Mouse (Mus musculus) layer of hippocampus, adult 8-10 months (tissue): ENCODE data around the gene Cd300lf. TPM values are rescaled to one million over a fixed set of nuclear protein-coding genes. Genes with fewer than 3 reads are reported as not detected.

Experiments used
- DNase-seq, 2 experiments: peaks; one replicate each; pipeline ENCODE4 v3.0.0; 2022; ENCODE audit warnings: low spot score in 2 of 2
- total RNA-seq, 4 experiments: library from RNA; stranded (reverse); gene quantifications; 2 replicates each; pipeline ENCODE4 v1.2.4; 2022

Gene Cd300lf
- total RNA-seq, 4 experiments from 2014 or later: 0.62 to 4.3 (median 1.7) TPM

DNA sequence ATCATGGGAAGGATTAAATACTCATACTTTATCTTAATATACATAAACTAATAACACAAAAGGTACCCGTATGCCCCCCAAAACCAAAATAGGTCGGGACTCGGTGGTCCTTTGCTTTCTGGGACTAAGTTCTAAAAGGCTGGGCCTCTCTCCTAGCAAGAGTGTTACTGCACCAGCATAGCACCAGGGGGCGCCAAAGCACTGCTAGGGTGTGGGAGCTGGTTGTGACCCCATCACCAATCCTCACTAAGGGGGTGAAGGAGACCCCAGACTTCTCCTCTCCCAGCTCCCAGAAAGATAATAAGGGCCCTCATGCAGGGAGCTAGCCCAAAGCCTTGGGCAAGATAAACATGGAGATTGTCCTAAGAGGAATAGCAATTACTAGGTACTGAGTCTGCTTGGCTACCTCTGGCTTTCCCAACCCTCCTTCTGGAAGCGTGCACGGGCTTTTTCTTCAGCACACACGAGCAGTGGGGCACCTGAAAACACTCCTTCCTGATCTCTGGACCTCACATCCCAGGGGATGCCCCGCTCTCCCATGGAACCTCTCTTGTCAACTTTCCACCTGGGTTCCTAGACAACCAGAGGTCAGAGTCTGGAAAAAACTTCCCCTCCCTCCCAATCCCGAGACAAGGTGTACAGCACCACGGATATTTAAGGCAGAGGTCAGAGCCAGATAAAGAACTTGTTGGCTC, 27.2 kb upstream of the Cd300lf start:
- DNase-seq: no peak

DNA sequence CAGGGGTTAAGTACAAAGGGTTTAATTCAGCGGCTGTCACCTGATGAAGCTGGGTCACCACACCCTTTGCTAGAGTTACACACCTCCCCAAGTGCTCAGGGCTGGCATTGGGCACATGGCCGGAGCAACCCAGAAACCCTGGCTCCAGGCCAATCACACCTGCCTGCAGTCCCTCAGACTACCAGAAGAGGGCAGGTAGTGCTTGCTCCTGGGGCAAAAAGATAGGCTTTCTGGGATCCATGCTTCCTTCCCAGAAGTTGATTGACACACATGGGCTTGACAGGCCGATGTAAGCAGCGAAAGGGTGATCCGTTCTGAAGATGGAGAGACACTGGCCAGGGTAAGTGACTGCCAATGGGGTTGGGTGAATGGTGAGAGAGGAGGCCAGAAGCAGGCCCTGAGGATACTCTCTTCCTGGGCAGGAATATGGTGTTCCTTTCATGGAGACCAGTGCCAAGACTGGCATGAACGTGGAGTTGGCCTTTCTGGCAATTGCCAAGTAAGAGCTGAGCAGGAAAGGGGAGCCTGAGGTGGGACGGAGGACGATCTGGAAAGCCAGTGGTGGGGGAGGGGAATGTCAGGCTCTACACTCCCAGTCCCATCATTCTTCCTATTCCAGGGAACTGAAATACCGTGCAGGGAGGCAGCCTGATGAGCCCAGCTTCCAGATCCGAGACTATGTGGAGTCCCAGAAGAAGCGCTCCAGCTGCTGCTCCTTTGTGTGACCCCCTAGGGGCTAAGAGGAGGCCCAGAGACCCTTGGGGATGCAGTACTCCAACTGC, 26.4 kb upstream of the Cd300lf start:
- DNase-seq: peak in 1 of 2 experiments; percentile 63

GRCm38 (mm10) chr11:115157933-115158719, 24.3 kb upstream of the Cd300lf start:
- no peak for DNase-seq

GRCm38 (mm10) chr11:115155053-115155634, 21.4 kb upstream of the Cd300lf start:
- no peak for DNase-seq

DNA sequence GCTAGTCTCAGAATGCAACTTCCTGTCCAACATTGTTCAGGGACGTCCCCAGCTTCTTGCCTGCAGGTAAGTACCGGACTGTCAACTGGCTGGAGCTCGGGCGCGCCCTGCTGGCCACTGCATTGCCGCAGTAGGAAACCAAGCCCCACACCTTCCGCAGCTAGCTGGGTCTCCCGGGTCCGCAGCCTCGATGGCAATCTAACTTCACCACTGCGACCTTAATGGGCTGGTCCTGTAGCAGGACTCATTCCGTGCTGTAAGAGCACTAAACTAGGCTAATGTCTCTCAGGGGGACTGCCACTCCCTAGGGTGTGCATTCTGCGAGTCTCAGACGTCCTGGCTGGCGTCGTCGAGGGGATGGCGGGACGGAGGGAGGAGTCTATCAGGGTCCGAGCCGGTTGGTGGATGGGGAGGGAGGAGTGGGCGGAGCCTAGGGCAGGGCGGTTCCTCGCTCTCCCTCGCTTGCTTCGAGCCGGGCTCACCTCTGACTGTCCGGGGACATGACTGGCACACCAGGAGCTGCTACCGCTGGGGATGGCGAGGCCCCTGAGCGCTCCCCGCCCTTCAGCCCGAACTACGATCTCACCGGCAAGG, 20.0 kb upstream of the Cd300lf start:
- DNase-seq: peak in 1 of 2 experiments; percentile 57

GRCm38 (mm10) chr11:115153088-115153487, 19.3 kb upstream of the Cd300lf start:
- no peak for DNase-seq

DNA sequence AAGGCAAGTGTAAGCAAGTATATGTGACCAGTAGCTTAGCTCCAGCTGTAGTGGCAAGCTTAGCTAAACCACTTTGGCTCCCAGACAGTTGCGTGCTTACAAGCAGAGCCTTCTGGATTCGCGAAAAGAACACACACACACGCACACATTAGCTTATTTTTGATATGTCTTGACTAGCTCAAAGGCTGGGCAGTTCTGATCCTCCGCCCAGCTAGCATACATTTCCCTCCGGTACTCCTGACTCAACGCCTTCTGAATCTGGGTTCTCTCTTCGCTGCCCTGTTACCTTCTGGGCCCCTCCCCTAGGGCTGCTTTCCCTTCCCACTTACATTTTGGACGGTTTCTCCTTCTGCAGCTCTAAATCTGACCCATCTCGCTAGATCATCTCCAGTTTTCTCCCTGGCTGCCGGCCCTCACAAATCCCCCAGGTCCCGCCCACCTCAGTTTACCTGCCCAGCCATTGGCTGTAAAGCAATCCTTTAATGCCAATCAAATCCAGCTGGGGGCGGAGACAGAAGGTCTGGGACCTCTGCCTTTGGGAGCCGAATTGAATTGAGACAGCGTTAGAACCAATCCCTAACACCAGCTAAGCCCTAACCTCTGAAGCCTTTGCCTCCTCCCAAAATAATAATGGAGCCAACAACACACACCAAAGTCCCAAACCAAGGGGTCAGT, 18.1 kb upstream of the Cd300lf start:
- DNase-seq: no peak

- no peak for DNase-seq
Measured at GRCm38 (mm10) chr11:115150741-115151254, 17.0 kb upstream of the Cd300lf start.

DNA sequence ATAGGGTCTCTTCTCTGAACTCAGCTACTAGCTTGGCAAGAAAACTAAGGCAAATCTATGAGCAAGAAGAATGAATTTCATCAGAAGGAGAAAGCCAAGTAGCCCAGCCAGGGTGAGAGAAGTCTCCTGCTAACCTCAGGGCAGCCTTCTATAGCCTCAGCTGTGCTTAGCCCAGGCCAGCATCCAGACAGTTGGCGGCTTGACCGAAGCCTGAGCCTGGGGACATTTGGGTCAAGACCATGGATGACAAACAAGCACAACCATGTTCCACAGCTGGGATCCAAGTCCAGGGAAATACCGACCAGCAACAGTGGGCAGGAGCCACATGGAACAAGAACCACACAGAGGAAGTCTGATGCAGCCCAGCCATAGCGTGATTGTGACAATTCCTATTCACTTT, 14.0 kb upstream of the Cd300lf start:
- DNase-seq: no peak

- no peak for DNase-seq
Measured at GRCm38 (mm10) chr11:115141970-115142369, 8.2 kb upstream of the Cd300lf start.

DNA sequence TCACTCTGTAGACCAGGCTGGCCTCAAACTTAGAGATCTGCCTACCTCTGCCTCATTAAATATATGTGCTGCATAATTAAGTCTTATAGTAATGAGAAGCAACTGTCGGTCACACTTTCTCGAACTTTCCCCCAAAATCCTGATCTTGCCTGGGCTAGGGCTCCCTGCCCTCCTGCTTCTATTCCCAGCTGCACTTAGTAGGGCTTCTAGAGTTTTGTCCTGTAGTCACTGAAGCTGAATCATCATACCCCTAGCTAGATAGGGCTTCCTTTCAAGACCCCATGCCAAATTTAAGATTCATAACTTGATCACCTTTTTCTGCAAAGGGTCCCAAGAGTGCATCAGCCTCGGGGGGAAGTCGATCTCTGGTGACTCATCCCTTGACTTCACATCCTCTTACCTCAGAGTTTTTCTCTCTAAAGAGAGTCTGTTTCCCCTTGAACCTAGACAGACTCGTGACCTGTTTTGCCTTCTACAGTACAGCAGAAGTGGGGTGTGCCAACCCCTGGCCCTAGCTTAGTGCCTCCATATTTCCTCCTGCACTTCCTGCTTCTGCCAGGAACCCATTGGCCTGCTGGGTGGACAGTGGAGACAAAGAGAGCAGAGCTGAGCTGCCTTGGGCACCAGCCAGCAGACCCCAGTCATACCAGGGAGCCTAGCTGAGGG, 4.9 kb upstream of the Cd300lf start:
- DNase-seq: no peak

GRCm38 (mm10) chr11:115131768-115132381, 1.9 kb downstream of the Cd300lf start:
- DNase-seq: no peak

GRCm38 (mm10) chr11:115129508-115130126, 4.2 kb downstream of the Cd300lf start:
- no peak for DNase-seq

DNA sequence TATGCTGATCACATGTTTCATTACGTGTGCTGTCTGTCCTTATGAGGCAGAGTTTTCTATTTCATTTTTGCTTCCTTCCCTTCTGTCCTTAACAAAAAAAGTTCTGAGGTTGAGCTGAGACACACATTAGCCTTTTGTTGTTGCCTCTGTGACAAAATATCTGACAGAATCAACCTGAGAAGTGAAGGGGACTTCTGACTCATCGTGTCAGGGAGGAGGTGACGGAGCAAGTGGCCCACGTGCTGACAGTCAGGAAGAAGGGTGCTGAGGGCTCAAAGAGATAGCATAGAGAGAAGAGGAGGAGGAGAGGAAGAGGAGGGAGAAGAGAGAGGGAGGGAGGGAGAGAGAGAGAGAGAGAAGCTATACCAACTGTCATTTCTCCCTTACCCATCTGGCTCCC, 5.3 kb downstream of the Cd300lf start:
- no peak for DNase-seq

- DNase-seq: no peak
Measured at GRCm38 (mm10) chr11:115119409-115119808, 14.4 kb downstream of the Cd300lf start.

DNA sequence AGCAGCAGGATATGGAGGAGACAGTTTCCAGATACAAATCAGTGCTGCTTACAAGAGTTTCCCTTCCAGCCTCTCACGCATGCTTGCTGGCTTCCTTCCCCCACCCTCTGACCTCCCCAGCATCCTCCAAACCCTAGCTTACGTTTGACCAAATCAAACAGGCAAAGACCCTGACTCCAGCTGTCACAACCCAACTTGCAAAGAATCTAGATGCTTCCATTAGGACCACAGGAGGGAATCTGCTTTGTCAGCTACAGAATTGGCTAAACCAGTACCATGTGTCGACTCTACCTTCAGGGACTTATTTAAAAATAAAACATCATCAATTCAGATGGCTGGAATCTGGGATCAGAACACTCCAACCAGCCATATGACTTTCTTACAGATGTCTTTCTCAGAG, 21.6 kb downstream of the Cd300lf start:
- no peak for DNase-seq

GRCm38 (mm10) chr11:115110271-115110670, 23.5 kb downstream of the Cd300lf start:
- DNase-seq: no peak

GRCm38 (mm10) chr11:115108176-115108575, 25.6 kb downstream of the Cd300lf start:
- no peak for DNase-seq

DNA sequence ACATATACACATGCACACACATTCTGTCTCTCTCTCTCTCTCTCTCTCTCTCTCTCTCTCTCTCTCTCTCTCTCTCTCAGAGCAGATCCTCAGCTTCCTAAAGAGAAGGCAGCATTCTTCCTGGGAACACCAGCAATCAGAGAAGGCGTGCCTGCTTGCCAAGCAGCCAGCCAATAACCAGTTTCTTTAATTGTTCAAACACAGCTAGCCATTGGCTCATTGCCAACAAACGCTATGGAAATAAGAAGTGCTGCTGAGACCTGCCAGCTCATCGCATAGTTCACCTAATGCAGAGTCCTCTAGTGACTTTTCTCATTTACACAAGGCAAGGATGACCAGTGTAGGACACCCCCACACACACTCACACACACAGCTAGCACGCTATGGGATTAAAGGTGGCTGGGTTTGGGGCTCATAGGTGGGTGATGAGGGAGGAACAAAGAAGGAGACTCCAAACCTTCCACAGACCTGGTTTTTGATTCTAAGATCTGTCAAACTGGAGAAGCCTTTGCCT, 26.3 kb downstream of the Cd300lf start:
- no peak for DNase-seq
